ENCODE assay signal across 17 mouse cellular contexts in genomic region chrX:13655906-13656305, GRCm38 (mm10). TPM values are rescaled to one million over a fixed set of nuclear protein-coding genes. Genes with fewer than 3 reads are reported as not detected.
DNase-seq lines count a peak whose midpoint lies in the region; ATAC-seq and TF ChIP-seq lines count a peak whose summit lies in the region.
"Had no signal": no experiment of that assay in that cellular context is flagged by ENCODE, and none has a peak within 500 bp of the region (broad histone marks: within the 10 kb centered on the region; RNA-seq: fewer than 3 reads in every experiment).

No protein-coding gene starts in this region.

- no peak for TF ChIP-seq CTCF in MEL (IDR thresholded peaks at IDR 0.05 in 2 of 3, conservative IDR thresholded peaks at IDR 0.05 in 1 of 3; ENCODE audit: control insufficient read depth in 1 of 3, insufficient read depth in 1 of 3, low read depth in 2 of 3, low read length in 3 of 3, poor library complexity in 1 of 3, severe bottlenecking in 1 of 3)

- peak overlapping the region; percentile 42 for H3K4me2 ChIP-seq in liver, embryonic 13.5 days
- H3K4me2 ChIP-seq: embryonic facial prominence, embryonic 15.5 days; lung, embryonic 15.5 days; midbrain, embryonic 11.5 days had no signal

- no peak for TF ChIP-seq RAD21 in MEL (IDR thresholded peaks at IDR 0.05; ENCODE audit: low read depth, low read length)

- TF ChIP-seq EP300 in MEL (IDR thresholded peaks at IDR 0.05; ENCODE audit: low read depth in 1 of 2, low read length in 2 of 2), result peak in 1 of 2 experiments; percentile 13; a peak in 2 of 4 replicates

- H3K9ac ChIP-seq in MEL (ENCODE audit: control insufficient read depth, low read depth, low read length, poor library complexity, severe bottlenecking), result peak overlapping the region; percentile 76
- H3K9ac ChIP-seq in liver, embryonic 13.5 days, result peak overlapping the region; percentile 45; the same call in 1 of the 2 replicates
- H3K9ac ChIP-seq: embryonic facial prominence, embryonic 15.5 days; forebrain, postnatal 0 days; lung, embryonic 15.5 days had no signal

- peak overlapping the region; percentile 89 for H3K27ac ChIP-seq in MEL (ENCODE audit: control insufficient read depth, low read depth, low read length)
- H3K27ac ChIP-seq in liver, embryonic 13.5 days, result no peak overlapping the region
- H3K27ac ChIP-seq: embryonic facial prominence, embryonic 15.5 days; lung, embryonic 15.5 days had no signal

- no peaks in the 10 kb centered on the region for H3K9me3 ChIP-seq in MEL (replicated peaks; ENCODE audit: insufficient read depth, low read length)
- H3K9me3 ChIP-seq in liver, embryonic 13.5 days (replicated peaks), result no peaks in the 10 kb centered on the region
- H3K9me3 ChIP-seq: embryonic facial prominence, embryonic 15.5 days; lung, embryonic 15.5 days had no signal

- peak in 1 of 2 experiments; percentile 17; a peak in 1 of 4 replicates for TF ChIP-seq POLR2A in MEL (IDR thresholded peaks at IDR 0.05; ENCODE audit: control insufficient read depth in 1 of 2, insufficient read depth in 1 of 2, low read depth in 1 of 2, low read length in 2 of 2, poor library complexity in 1 of 2)

- peak; percentile 9 for DNase-seq in kidney, adult 9 months
- DNase-seq in kidney, postnatal 4 days, result no peak
- DNase-seq in 416B (ENCODE audit: low read depth) (peak; percentile 17), MEL (ENCODE audit: low read depth, low spot score) (peak; percentile 73)
- DNase-seq in liver, embryonic 13.5 days, result no peak
- DNase-seq in cerebellum, adult 9-11 months, result no peak
- no peak for DNase-seq in frontal cortex, postnatal 25 days (ENCODE audit: low spot score in 2 of 2)
- DNase-seq in cerebellum, postnatal 25 days, result no peak
- DNase-seq: adrenal gland, adult 2 months; forebrain, postnatal 0 days; gastrocnemius, postnatal 36 days; kidney, postnatal 10 days had no signal

- H3K4me1 ChIP-seq in MEL (ENCODE audit: control insufficient read depth in 1 of 2, insufficient read depth in 2 of 2, low read length in 2 of 2), result peaks cover 18 to 38% of the 10 kb centered on the region in 2 experiments
- H3K4me1 ChIP-seq in liver, embryonic 13.5 days (replicated peaks), result peaks cover 25% of the 10 kb centered on the region
- H3K4me1 ChIP-seq: embryonic facial prominence, embryonic 15.5 days; lung, embryonic 15.5 days had no signal

- H3K4me3 ChIP-seq in MEL (ENCODE audit: control insufficient read depth in 1 of 2, insufficient read depth in 1 of 2, low read depth in 2 of 2, low read length in 2 of 2), result peak overlapping the region; percentile 67 to 84
- no peak overlapping the region for H3K4me3 ChIP-seq in liver, embryonic 13.5 days (replicated peaks)
- H3K4me3 ChIP-seq: embryonic facial prominence, embryonic 15.5 days; lung, embryonic 15.5 days had no signal

- peaks cover 0 to 49% of the 10 kb centered on the region in 2 experiments; a peak in 2 of 4 replicates for H3K36me3 ChIP-seq in MEL (ENCODE audit: control insufficient read depth in 1 of 2, insufficient read depth in 2 of 2, low read length in 2 of 2)
- no peaks in the 10 kb centered on the region for H3K36me3 ChIP-seq in liver, embryonic 13.5 days
- H3K36me3 ChIP-seq: embryonic facial prominence, embryonic 15.5 days; lung, embryonic 15.5 days had no signal

- ATAC-seq in liver, embryonic 13.5 days (ENCODE audit: low read depth), result no peak
- ATAC-seq: forebrain, postnatal 0 days had no signal

- WGBS in liver, embryonic 13.5 days (ENCODE audit: insufficient replicate concordance), result 44% methylated on average over 6 of the region's 6 CpGs

- no peaks in the 10 kb centered on the region for H3K27me3 ChIP-seq in MEL (ENCODE audit: control insufficient read depth in 1 of 2, insufficient read depth in 2 of 2, low read length in 2 of 2)
- no peaks in the 10 kb centered on the region for H3K27me3 ChIP-seq in liver, embryonic 13.5 days
- H3K27me3 ChIP-seq: embryonic facial prominence, embryonic 15.5 days; lung, embryonic 15.5 days had no signal

- H3K79me2 ChIP-seq in MEL (ENCODE audit: control insufficient read depth, insufficient read depth, low read length, poor library complexity), result no peaks in the 10 kb centered on the region

TF ChIP-seq in MEL, 35 proteins besides CTCF, POLR2A, EP300 and RAD21:
- TF ChIP-seq CHD1 (IDR thresholded peaks at IDR 0.05; ENCODE audit: low read depth, low read length) (peak; percentile 31; the same call in 1 of the 2 replicates), CHD2 (IDR thresholded peaks at IDR 0.05; ENCODE audit: low read length) (no peak), MYC (IDR thresholded peaks at IDR 0.05; ENCODE audit: low read depth, low read length) (no peak), USF1 (IDR thresholded peaks at IDR 0.05; ENCODE audit: low read depth, low read length) (no peak), ZNF384 (IDR thresholded peaks at IDR 0.05; ENCODE audit: low read depth, low read length) (0 out of 2 replicates have a peak, but pooled peaks have one; percentile 5), UBTF (IDR thresholded peaks at IDR 0.05; ENCODE audit: borderline replicate concordance, insufficient read depth, low read depth, low read length) (no peak), POLR2AphosphoS5 (IDR thresholded peaks at IDR 0.05; ENCODE audit: borderline replicate concordance, low read depth, low read length) (no peak), ETS1 (IDR thresholded peaks at IDR 0.05; ENCODE audit: low read depth, low read length) (peak; percentile 14; the same call in 1 of the 2 replicates), ZMIZ1 (IDR thresholded peaks at IDR 0.05; ENCODE audit: low read depth, low read length) (0 out of 2 replicates have a peak, but pooled peaks have one; percentile 26), GATA1 (IDR thresholded peaks at IDR 0.05; ENCODE audit: low read depth, low read length) (no peak), JUND (IDR thresholded peaks at IDR 0.05; ENCODE audit: low read depth, low read length) (no peak), ZC3H11A (IDR thresholded peaks at IDR 0.05; ENCODE audit: low read depth, low read length) (no peak), MAX (IDR thresholded peaks at IDR 0.05; ENCODE audit: low read length) (peak; percentile 70), SIN3A (IDR thresholded peaks at IDR 0.05; ENCODE audit: low read length) (peak; percentile 51; the same call in 1 of the 2 replicates), NRF1 (IDR thresholded peaks at IDR 0.05; ENCODE audit: insufficient read depth, low read depth, low read length, poor library complexity, severe bottlenecking) (no peak), ELF1 (IDR thresholded peaks at IDR 0.05; ENCODE audit: low read depth, low read length) (no peak), MAZ (IDR thresholded peaks at IDR 0.05; ENCODE audit: low read depth, low read length) (0 out of 2 replicates have a peak, but pooled peaks have one; percentile 31), E2F4 (IDR thresholded peaks at IDR 0.05; ENCODE audit: borderline replicate concordance, low read depth, low read length) (no peak), MYB (IDR thresholded peaks at IDR 0.05; ENCODE audit: low read depth, low read length) (no peak), GABPA (IDR thresholded peaks at IDR 0.05; ENCODE audit: low read depth, low read length) (no peak), POLR2AphosphoS2 (IDR thresholded peaks at IDR 0.05; ENCODE audit: low read length) (no peak), ZKSCAN1 (IDR thresholded peaks at IDR 0.05; ENCODE audit: low read depth, low read length) (no peak), KAT2A (conservative IDR thresholded peaks at IDR 0.05; ENCODE audit: low read depth, low read length) (no peak), MXI1 (IDR thresholded peaks at IDR 0.05; ENCODE audit: low read depth, low read length) (peak; percentile 49), NELFE (IDR thresholded peaks at IDR 0.05; ENCODE audit: low read depth, low read length) (0 out of 2 replicates have a peak, but pooled peaks have one; percentile 34), TCF12 (IDR thresholded peaks at IDR 0.05; ENCODE audit: low read depth, low read length) (no peak), MEF2A (IDR thresholded peaks at IDR 0.05; ENCODE audit: extremely low read depth, insufficient replicate concordance, low read depth, low read length, poor library complexity, severe bottlenecking) (no peak), USF2 (IDR thresholded peaks at IDR 0.05; ENCODE audit: borderline replicate concordance in 1 of 2, insufficient read depth in 1 of 2, low read depth in 1 of 2, low read length in 2 of 2) (no peak), SMC3 (IDR thresholded peaks at IDR 0.05; ENCODE audit: low read depth, low read length) (peak; percentile 26), TAL1 (IDR thresholded peaks at IDR 0.05; ENCODE audit: low read length) (no peak)

RNA-seq across cellular contexts. Expression of gene Gpr82, which starts 5.3 kb away (rescaled TPM):
- 0.12 and 0.13 TPM in 2 replicates for total RNA-seq in MEL (2012; rRNA removed)
- under 1 TPM in 1 of 2 experiments, not detected in 1; 0.06 TPM for polyA plus RNA-seq in MEL (2012; ENCODE audit: insufficient read depth in 1 of 2, insufficient read length in 2 of 2, low read depth in 1 of 2, low replicate concordance in 2 of 2, missing spikeins in 1 of 2)
- not detected in 2 replicates for polyA plus RNA-seq in liver, embryonic 13.5 days (2015; fragmentation: Nextera tagmentation; extraction: Ambion mirVana)
- total RNA-seq: adrenal gland, adult 2 months; common myeloid progenitor, adult 5-6 weeks; forebrain, postnatal 0 days; gastrocnemius, postnatal 36 days; heart, postnatal 10 days had no signal
- polyA plus RNA-seq: adrenal gland, adult 2 months had no signal

RNA-seq across cellular contexts. Expression of gene Gpr34, which starts 24.0 kb away (rescaled TPM):
- 0.04 and 0.10 TPM in 2 replicates for total RNA-seq in MEL (2012; rRNA removed)
- polyA plus RNA-seq in MEL (2012; ENCODE audit: insufficient read depth in 1 of 2, insufficient read length in 2 of 2, low read depth in 1 of 2, low replicate concordance in 2 of 2, missing spikeins in 1 of 2), result not detected
- 0.29 and 0.44 TPM in 2 replicates for polyA plus RNA-seq in liver, embryonic 13.5 days (2015; fragmentation: Nextera tagmentation; extraction: Ambion mirVana)
- polyA plus RNA-seq: adrenal gland, adult 2 months had no signal

Comparison
In these comparisons a context has a peak if more than half of its experiments do, and no peak if none do; other contexts are left out.
1. DNase-seq: peak in kidney, adult 9 months (single experiment), 416B (single experiment) and MEL (single experiment); none in kidney, postnatal 4 days (0 of 2), liver, embryonic 13.5 days (single experiment), cerebellum, adult 9-11 months (single experiment), frontal cortex, postnatal 25 days (0 of 2) and cerebellum, postnatal 25 days (0 of 2).